Mouse (Mus musculus) CH12.LX (cell line): ENCODE data around the gene Sytl1. TPM values are rescaled to one million over a fixed set of nuclear protein-coding genes. Genes with fewer than 3 reads are reported as not detected.
A peak's percentile ranks its signal among the peaks of the same experiment; 100 is the strongest.

Experiments used
- DNase-seq: peaks from one replicate; pipeline ENCODE4 v3.0.0-alpha.2; 2013; ENCODE audit errors: extremely low read depth
- H3K27ac ChIP-seq: 2 replicates; pipeline ENCODE4 v1.5.1; 2012; ENCODE audit warnings: low read depth, mild to moderate bottlenecking, control low read depth, moderate library complexity; ENCODE audit not compliant: insufficient read depth
- H3K27me3 ChIP-seq: replicated peaks from 2 replicates; pipeline ENCODE3; 2012; ENCODE audit warnings: inconsistent platforms
- H3K36me3 ChIP-seq, 2 experiments: replicated peaks in 1 of 2; 2 replicates each; pipeline versions ENCODE3 to v1.6.1; 2012; ENCODE audit warnings: inconsistent platforms in 1 of 2, low read length in 1 of 2, mild to moderate bottlenecking in 1 of 2, mixed read lengths in 1 of 2, moderate library complexity in 1 of 2; ENCODE audit not compliant: control insufficient read depth in 1 of 2, insufficient read depth in 1 of 2
- H3K4me1 ChIP-seq, 2 experiments: 2 replicates each; pipeline ENCODE4 v1.6.1; 2012; ENCODE audit warnings: inconsistent platforms in 1 of 2, moderate library complexity in 1 of 2; ENCODE audit not compliant: insufficient read depth in 2 of 2, control insufficient read depth in 1 of 2
- H3K4me2 ChIP-seq: 2 replicates; pipeline ENCODE4 v1.6.1; 2012; ENCODE audit warnings: low read depth, mild to moderate bottlenecking, control low read depth; ENCODE audit not compliant: poor library complexity, insufficient read depth, severe bottlenecking
- H3K4me3 ChIP-seq, 3 experiments: fragments of 150-350 bp in 1 of 3; sonication (generic) in 1 of 3; replicated peaks in 1 of 3; 2 replicates each; pipeline versions ENCODE3 to v1.5.1; 2011 to 2012; ENCODE audit warnings: low read depth in 2 of 3, low read length in 2 of 3, mild to moderate bottlenecking in 2 of 3, moderate library complexity in 2 of 3, control low read depth in 1 of 3, improper control_type of control experiment in 1 of 3, inconsistent platforms in 1 of 3, mixed read lengths in 1 of 3; ENCODE audit not compliant: poor library complexity in 1 of 3
- H3K79me2 ChIP-seq: replicated peaks from 2 replicates; pipeline ENCODE4 v1.6.1; 2012; ENCODE audit warnings: mild to moderate bottlenecking, moderate library complexity; ENCODE audit not compliant: control insufficient read depth, poor library complexity, insufficient read depth, severe bottlenecking; ENCODE audit errors: extremely low read depth
- H3K9ac ChIP-seq: 2 replicates; pipeline ENCODE4 v1.6.1; 2012; ENCODE audit warnings: low read depth, mild to moderate bottlenecking, control low read depth, moderate library complexity; ENCODE audit not compliant: insufficient read depth
- H3K9me3 ChIP-seq: replicated peaks from 2 replicates; pipeline ENCODE3; 2012; ENCODE audit warnings: low read length, inconsistent platforms, mixed read lengths
- CHD2 ChIP-seq: IDR thresholded peaks from 2 replicates; pipeline ENCODE4 v1.6.1; 2011; ENCODE audit warnings: low read length, improper control_type of control experiment
- CTCF ChIP-seq, 2 experiments: IDR thresholded peaks in 1 of 2; conservative IDR thresholded peaks in 1 of 2; 2 replicates each; pipeline ENCODE4 v1.5.1; 2011 to 2012; ENCODE audit warnings: low read depth in 2 of 2, low read length in 2 of 2, improper control_type of control experiment in 1 of 2, inconsistent platforms in 1 of 2, mild to moderate bottlenecking in 1 of 2, moderate library complexity in 1 of 2
- E2F4 ChIP-seq: IDR thresholded peaks from 2 replicates; pipeline ENCODE4 v1.6.1; 2011; ENCODE audit warnings: low read depth, low read length, improper control_type of control experiment; ENCODE audit not compliant: insufficient replicate concordance
- ELF1 ChIP-seq: IDR thresholded peaks from 2 replicates; pipeline ENCODE4 v1.6.1; 2014; ENCODE audit warnings: low read depth, mild to moderate bottlenecking, inconsistent platforms, low read length, improper control_type of control experiment
- ETS1 ChIP-seq: conservative IDR thresholded peaks from 2 replicates; pipeline ENCODE4 v1.6.1; 2012; ENCODE audit warnings: low read depth, mild to moderate bottlenecking, inconsistent platforms, low read length, improper control_type of control experiment, moderate library complexity
- IRF4 ChIP-seq: IDR thresholded peaks from 2 replicates; pipeline ENCODE4 v1.6.1; 2014; ENCODE audit warnings: low read depth, mild to moderate bottlenecking, inconsistent platforms, low read length, improper control_type of control experiment
- MAFK ChIP-seq: IDR thresholded peaks from 2 replicates; pipeline ENCODE4 v1.6.1; 2011; ENCODE audit warnings: low read length, improper control_type of control experiment; ENCODE audit not compliant: insufficient replicate concordance
- MAX ChIP-seq: IDR thresholded peaks from 2 replicates; pipeline ENCODE4 v1.6.1; 2011; ENCODE audit warnings: low read length, improper control_type of control experiment
- MYC ChIP-seq: IDR thresholded peaks from 2 replicates; pipeline ENCODE4 v1.6.1; 2011; ENCODE audit warnings: low read depth, mild to moderate bottlenecking, improper control_type of control experiment, low read length
- NRF1 ChIP-seq: IDR thresholded peaks from 2 replicates; pipeline ENCODE4 v1.6.1; 2014; ENCODE audit warnings: low read depth, mild to moderate bottlenecking, inconsistent platforms, low read length, improper control_type of control experiment, moderate library complexity
- PAX5 ChIP-seq: IDR thresholded peaks from 2 replicates; pipeline ENCODE4 v1.6.1; 2012; ENCODE audit warnings: low read length, inconsistent platforms, mixed read lengths
- POLR2A ChIP-seq: IDR thresholded peaks from 2 replicates; pipeline ENCODE4 v1.6.1; 2011; ENCODE audit warnings: low read depth, mild to moderate bottlenecking, improper control_type of control experiment, low read length
- POLR2AphosphoS2 ChIP-seq: IDR thresholded peaks from 2 replicates; pipeline ENCODE4 v1.6.1; 2011; ENCODE audit warnings: low read depth, low read length, improper control_type of control experiment
- RAD21 ChIP-seq: IDR thresholded peaks from 2 replicates; pipeline ENCODE4 v1.6.1; 2011; ENCODE audit warnings: low read depth, mild to moderate bottlenecking, low read length, improper control_type of control experiment, moderate library complexity
- SIN3A ChIP-seq: IDR thresholded peaks from 2 replicates; pipeline ENCODE4 v1.6.1; 2012; ENCODE audit warnings: low read length, improper control_type of control experiment, inconsistent platforms
- SMC3 ChIP-seq: IDR thresholded peaks from 2 replicates; pipeline ENCODE4 v1.6.1; 2011; ENCODE audit warnings: low read depth, low read length, improper control_type of control experiment
- UBTF ChIP-seq: IDR thresholded peaks from 2 replicates; pipeline ENCODE4 v1.6.1; 2012; ENCODE audit warnings: low read depth, mild to moderate bottlenecking, inconsistent platforms, low read length, improper control_type of control experiment, moderate library complexity
- ZMIZ1 ChIP-seq: IDR thresholded peaks from 2 replicates; pipeline ENCODE4 v1.6.1; 2012; ENCODE audit warnings: low read depth, mild to moderate bottlenecking, inconsistent platforms, low read length, improper control_type of control experiment
- dilution Hi-C: fragments of 300-500 bp; cut with MboI; formaldehyde crosslinking; loops from 2 replicates; pipeline ENCODE4 v1.14.3; 2020; ENCODE audit warnings: low sequenced_read_pairs; ENCODE audit not compliant: extremely low pct_unique_long_range_greater_than_20kb, extremely low pct_ligation_motif_present
- in situ Hi-C: fragments of 300-500 bp; cut with MboI; formaldehyde crosslinking; loops from 3 replicates; pipeline ENCODE4 v1.14.3; 2019; ENCODE audit warnings: low sequenced_read_pairs, low pct_ligation_motif_present, low pct_unique_long_range_greater_than_20kb, mixed read lengths
- polyA plus RNA-seq: library from polyadenylated mRNA; unstranded; fragments of >175 nt; gene quantifications from 2 replicates; pipeline ENCODE4 v1.2.1, GENCODE M21; 2012; ENCODE audit warnings: low read depth; ENCODE audit not compliant: insufficient read length
- total RNA-seq, 2 experiments: library from RNA; depleted of rRNA; stranded (reverse); fragments of 300-350 nt in 1 of 2; fragments of >200 nt in 1 of 2; gene quantifications; 2 replicates each; pipeline ENCODE4 v1.2.3; 2012 to 2014

Sytl1 gene
- total and polyA plus RNA-seq, 3 experiments: 8.2 to 20.0 (median 12.1) TPM

GRCm38 (mm10) chr4:133309948-133310347, 47.0 kb upstream of the Sytl1 start:
- Histone ChIP-seq H3K27ac (no peak overlapping the region), H3K27me3 (no peaks in the 10 kb centered on the region), H3K9ac (no peak overlapping the region), H3K36me3 (peaks cover 1 to 36% of the 10 kb centered on the region in 2 experiments), H3K4me2 (no peak overlapping the region), H3K4me1 (no peaks in the 10 kb centered on the region)
- in situ Hi-C loops: loop anchor here (5.0 to 10.0 kb wide), 3 partner anchors 37 to 305 kb away; no protein-coding TSS in a partner anchor
- dilution Hi-C loops: no loop called here
- TF ChIP-seq RAD21: peak; percentile 85
- 0 out of 2 replicates have a peak, but pooled peaks have one; percentile 34 for TF ChIP-seq MYC
- no peak for TF ChIP-seq ZMIZ1
- TF ChIP-seq PAX5: no peak
- TF ChIP-seq NRF1: 0 out of 2 replicates have a peak, but pooled peaks have one; percentile 20
- 0 out of 2 replicates have a peak, but pooled peaks have one; percentile 15 for TF ChIP-seq MAFK
- 0 out of 2 replicates have a peak, but pooled peaks have one; percentile 8 for TF ChIP-seq IRF4
- TF ChIP-seq POLR2A: no peak
- peak; percentile 85 to 96 for TF ChIP-seq CTCF (conservative IDR thresholded peaks at IDR 0.05 in 1 of 2, IDR thresholded peaks at IDR 0.05 in 1 of 2; ENCODE audit: low read depth in 2 of 2, low read length in 2 of 2)
- peak; percentile 90 for TF ChIP-seq SMC3
- TF ChIP-seq, all 38 proteins: peak for 7
- no peaks in the 10 kb centered on the region for H3K9me3 ChIP-seq
- peak; percentile 75 for DNase-seq
- H3K79me2 ChIP-seq: no peaks in the 10 kb centered on the region
- no peak overlapping the region for H3K4me3 ChIP-seq

GRCm38 (mm10) chr4:133307331-133307730, 44.4 kb upstream of the Sytl1 start:
- H3K79me2 ChIP-seq: no peaks in the 10 kb centered on the region
- in situ Hi-C loops: loop anchor here (5.0 to 10.0 kb wide), 3 partner anchors 40 to 303 kb away; no protein-coding TSS in a partner anchor

GRCm38 (mm10) chr4:133305825-133306224, 42.9 kb upstream of the Sytl1 start:
- Histone ChIP-seq H3K36me3 (peaks cover 11 to 56% of the 10 kb centered on the region in 2 experiments), H3K79me2 (no peaks in the 10 kb centered on the region), H3K27ac (no peak overlapping the region), H3K4me1 (no peaks in the 10 kb centered on the region), H3K4me2 (no peak overlapping the region), H3K27me3 (no peaks in the 10 kb centered on the region), H3K9me3 (no peaks in the 10 kb centered on the region), H3K9ac (no peak overlapping the region), H3K4me3 (no peak overlapping the region)
- in situ Hi-C loops: loop anchor here (5.0 to 10.0 kb wide), 3 partner anchors 41 to 301 kb away; no protein-coding TSS in a partner anchor
- dilution Hi-C loops: no loop called here
- TF ChIP-seq MYC (no peak), E2F4 (no peak), CHD2 (no peak), MAX (no peak)
- no peak for DNase-seq

More at GRCm38 (mm10) chr4:133307331-133307730, 44.4 kb upstream of the Sytl1 start:
- TF ChIP-seq ELF1: no peak
- peak; percentile 73 to 79 for TF ChIP-seq CTCF (conservative IDR thresholded peaks at IDR 0.05 in 1 of 2, IDR thresholded peaks at IDR 0.05 in 1 of 2; ENCODE audit: low read depth in 2 of 2, low read length in 2 of 2)
- TF ChIP-seq PAX5: no peak
- TF ChIP-seq UBTF: no peak
- no peak for TF ChIP-seq POLR2AphosphoS2
- no peak for TF ChIP-seq SIN3A
- TF ChIP-seq ETS1: no peak
- TF ChIP-seq SMC3: peak; percentile 56
- TF ChIP-seq RAD21: peak; percentile 30
- TF ChIP-seq, all 38 proteins: peak for 3
- no peak overlapping the region for H3K27ac ChIP-seq
- peaks cover 3 to 47% of the 10 kb centered on the region in 2 experiments for H3K36me3 ChIP-seq
- no peaks in the 10 kb centered on the region for H3K9me3 ChIP-seq
- no peak overlapping the region for H3K4me2 ChIP-seq
- no peaks in the 10 kb centered on the region for H3K4me1 ChIP-seq
- H3K4me3 ChIP-seq: no peak overlapping the region
- H3K27me3 ChIP-seq: no peaks in the 10 kb centered on the region
- no peak overlapping the region for H3K9ac ChIP-seq
- dilution Hi-C loops: no loop called here
- DNase-seq: peak; percentile 67
